Mouse (Mus musculus) hindbrain, embryonic 12.5 days (tissue): ENCODE data around the gene Uba52. TPM values are rescaled to one million over a fixed set of nuclear protein-coding genes. Genes with fewer than 3 reads are reported as not detected.

Source experiments
- ATAC-seq: fragments of 200-750 bp; cut with Nextera tagmentation; 2 replicates; pipeline ENCODE4 v1.8.0; 2017; ENCODE audit warnings: moderate TSS enrichment; ENCODE audit not compliant: low FRiP score
- H3K27ac ChIP-seq: fragments of 300-500 bp; sonication (generic); 2 replicates; pipeline ENCODE4 v1.5.1; 2016; ENCODE audit warnings: mild to moderate bottlenecking
- H3K27me3 ChIP-seq: fragments of 300-500 bp; sonication (generic); 2 replicates; pipeline ENCODE4 v1.6.1; 2016; ENCODE audit warnings: mild to moderate bottlenecking
- H3K36me3 ChIP-seq: fragments of 300-500 bp; sonication (generic); 2 replicates; pipeline ENCODE4 v1.6.1; 2016; ENCODE audit warnings: mild to moderate bottlenecking
- H3K4me1 ChIP-seq: fragments of 300-500 bp; sonication (generic); 2 replicates; pipeline ENCODE4 v1.6.1; 2016
- H3K4me2 ChIP-seq: fragments of 300-500 bp; sonication (generic); replicated peaks from 2 replicates; pipeline ENCODE4 v1.6.1; 2016; ENCODE audit warnings: mild to moderate bottlenecking
- H3K4me3 ChIP-seq: fragments of 300-500 bp; sonication (generic); 2 replicates; pipeline ENCODE4 v1.5.1; 2016; ENCODE audit warnings: mild to moderate bottlenecking
- H3K9ac ChIP-seq: fragments of 300-500 bp; sonication (generic); 2 replicates; pipeline ENCODE4 v1.6.1; 2016; ENCODE audit warnings: mild to moderate bottlenecking, moderate library complexity
- H3K9me3 ChIP-seq: fragments of 300-500 bp; sonication (generic); replicated peaks from 2 replicates; pipeline ENCODE4 v1.6.1; 2016; ENCODE audit warnings: mild to moderate bottlenecking
- WGBS: fragments of 180-500 bp; shearing (Covaris S2); methylation state at CpG from one replicate; pipeline ENCODE4 v1.1.7; 2016; 5-methylcytosine and 5-hydroxymethylcytosine counted together
- polyA plus RNA-seq: library from polyadenylated mRNA; unstranded; fragments of >200 nt; fragmentation: Nextera tagmentation; extraction: Ambion mirVana; gene quantifications from 2 replicates; pipeline ENCODE4 v1.2.1, GENCODE M21; 2016

Uba52 gene
- polyA plus RNA-seq, 1 experiment from 2014 or later: 755 TPM

GRCm38 (mm10) chr8:70541081-70541480 is 30.5 kb upstream of the Uba52 start:
- no peaks in the 10 kb centered on the region for H3K9me3 ChIP-seq
- peaks cover 10% of the 10 kb centered on the region; the same call in 1 of the 2 replicates for H3K36me3 ChIP-seq
- no peak for ATAC-seq
- no peak overlapping the region for H3K27ac ChIP-seq
- no peaks in the 10 kb centered on the region for H3K27me3 ChIP-seq
- H3K4me2 ChIP-seq: peak overlapping the region; percentile 91
- 87% methylated on average over 5 of the region's 5 CpGs for WGBS
- peaks cover 29% of the 10 kb centered on the region for H3K4me1 ChIP-seq
- H3K4me3 ChIP-seq: peak overlapping the region; percentile 77
- H3K9ac ChIP-seq: 0 out of 2 replicates have a peak overlapping the region, but pooled peaks have one; percentile 88

GRCm38 (mm10) chr8:70540507-70541071 is 30.0 kb upstream of the Uba52 start:
- no peaks in the 10 kb centered on the region for H3K27me3 ChIP-seq
- H3K27ac ChIP-seq: no peak overlapping the region
- H3K9me3 ChIP-seq: no peaks in the 10 kb centered on the region
- peak overlapping the region; percentile 91 for H3K4me2 ChIP-seq
- peaks cover 13% of the 10 kb centered on the region for H3K36me3 ChIP-seq
- H3K9ac ChIP-seq: peak overlapping the region; percentile 88
- peak overlapping the region; percentile 77 for H3K4me3 ChIP-seq
- no peak for ATAC-seq
- H3K4me1 ChIP-seq: peaks cover 29% of the 10 kb centered on the region
- WGBS: 49% methylated on average over 7 of the region's 7 CpGs

GRCm38 (mm10) chr8:70540013-70540506 is 29.5 kb upstream of the Uba52 start:
- peak overlapping the region; percentile 91 for H3K4me2 ChIP-seq
- peak overlapping the region; percentile 88 for H3K9ac ChIP-seq
- peaks cover 29% of the 10 kb centered on the region for H3K4me1 ChIP-seq
- no peaks in the 10 kb centered on the region for H3K27me3 ChIP-seq
- 14% methylated on average over 4 of the region's 4 CpGs for WGBS
- ATAC-seq: no peak
- no peaks in the 10 kb centered on the region for H3K9me3 ChIP-seq
- H3K27ac ChIP-seq: peak overlapping the region; percentile 94
- H3K4me3 ChIP-seq: peak overlapping the region; percentile 77
- H3K36me3 ChIP-seq: peaks cover 18% of the 10 kb centered on the region

GRCm38 (mm10) chr8:70539077-70539813 is 28.6 kb upstream of the Uba52 start, which contains the start of gene Ell:
Ell (plus strand) TSS chr8:70539457.
- H3K36me3 ChIP-seq: peaks cover 27% of the 10 kb centered on the region
- 1% methylated on average over 57 of the region's 58 CpGs for WGBS
- no peaks in the 10 kb centered on the region for H3K9me3 ChIP-seq
- peak within 1 kb of the TSS; percentile 88 for H3K9ac ChIP-seq
- H3K27me3 ChIP-seq: no peaks in the 10 kb centered on the region
- H3K27ac ChIP-seq: peak within 1 kb of the TSS; percentile 94
- peak within 1 kb of the TSS; percentile 77 for H3K4me3 ChIP-seq
- H3K4me2 ChIP-seq: peak within 1 kb of the TSS; percentile 91
- H3K4me1 ChIP-seq: peaks cover 28% of the 10 kb centered on the region
- peak; percentile 89 for ATAC-seq

DNA sequence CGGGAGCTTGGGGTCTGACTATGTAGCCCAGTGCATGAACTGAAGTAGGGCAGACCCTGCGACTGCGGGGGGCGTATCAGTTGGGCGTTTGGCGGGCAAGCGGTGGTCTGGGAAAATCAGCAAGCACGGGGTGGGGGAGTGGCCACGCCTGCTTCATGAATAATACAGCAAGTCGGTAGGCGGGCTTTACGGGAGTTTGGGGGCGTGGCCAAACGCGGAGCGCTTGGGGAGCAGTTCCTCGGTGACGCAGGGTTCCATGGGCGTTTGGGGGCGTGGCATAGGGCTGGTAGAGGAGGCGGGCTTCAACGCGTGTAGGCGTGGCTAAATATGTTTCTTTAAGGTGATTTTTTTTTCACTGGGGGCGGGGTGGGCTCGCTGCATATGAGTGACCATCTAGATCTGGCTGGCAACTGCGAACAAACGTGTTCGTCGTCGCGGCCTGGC is 28.1 kb upstream of the Uba52 start:
- Histone ChIP-seq H3K4me3 (peak overlapping the region; percentile 77), H3K27me3 (no peaks in the 10 kb centered on the region), H3K4me2 (peak overlapping the region; percentile 91), H3K4me1 (peaks cover 24% of the 10 kb centered on the region), H3K9ac (peak overlapping the region; percentile 88), H3K9me3 (no peaks in the 10 kb centered on the region), H3K36me3 (peaks cover 33% of the 10 kb centered on the region), H3K27ac (peak overlapping the region; percentile 94)
- peak; percentile 77 for ATAC-seq
- WGBS: under 1% methylated on average over 32 of the region's 32 CpGs

GRCm38 (mm10) chr8:70538024-70538579 is 27.5 kb upstream of the Uba52 start:
- Histone ChIP-seq H3K4me2 (peak overlapping the region; percentile 91), H3K4me1 (peaks cover 24% of the 10 kb centered on the region), H3K27ac (peak overlapping the region; percentile 94), H3K27me3 (no peaks in the 10 kb centered on the region), H3K9ac (0 out of 2 replicates have a peak overlapping the region, but pooled peaks have one; percentile 88), H3K36me3 (peaks cover 38% of the 10 kb centered on the region), H3K9me3 (no peaks in the 10 kb centered on the region), H3K4me3 (peak overlapping the region; percentile 77)
- WGBS: 16% methylated on average over 24 of the region's 24 CpGs
- ATAC-seq: peak; percentile 15; the same call in 1 of the 2 replicates

DNA sequence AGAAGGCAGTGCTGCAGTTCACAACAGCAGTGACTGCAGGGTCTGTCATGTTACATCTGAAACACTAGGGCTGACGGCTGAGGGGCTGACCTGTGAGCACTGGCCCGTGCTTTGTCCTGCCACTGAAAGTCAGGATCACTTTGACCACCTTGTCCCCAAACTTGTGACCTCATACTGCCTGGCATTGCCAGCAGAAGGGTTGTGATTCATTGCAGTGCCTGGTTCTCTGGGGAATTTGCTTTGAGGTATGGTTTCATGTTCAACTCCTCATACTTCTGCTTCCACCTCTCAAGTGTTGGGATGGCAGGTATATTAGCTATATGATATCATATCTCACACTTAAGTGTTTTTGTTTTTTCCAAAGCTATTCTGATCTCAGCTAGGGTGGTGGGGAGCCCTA is 25.1 kb upstream of the Uba52 start:
- WGBS: 82% methylated on average over 2 of the region's 2 CpGs
- no peak overlapping the region for H3K9ac ChIP-seq
- H3K4me3 ChIP-seq: no peak overlapping the region
- H3K36me3 ChIP-seq: peaks cover 62% of the 10 kb centered on the region
- peaks cover 12% of the 10 kb centered on the region for H3K4me1 ChIP-seq
- no peak for ATAC-seq
- no peak overlapping the region for H3K4me2 ChIP-seq
- no peaks in the 10 kb centered on the region for H3K9me3 ChIP-seq
- no peaks in the 10 kb centered on the region for H3K27me3 ChIP-seq
- no peak overlapping the region for H3K27ac ChIP-seq

DNA sequence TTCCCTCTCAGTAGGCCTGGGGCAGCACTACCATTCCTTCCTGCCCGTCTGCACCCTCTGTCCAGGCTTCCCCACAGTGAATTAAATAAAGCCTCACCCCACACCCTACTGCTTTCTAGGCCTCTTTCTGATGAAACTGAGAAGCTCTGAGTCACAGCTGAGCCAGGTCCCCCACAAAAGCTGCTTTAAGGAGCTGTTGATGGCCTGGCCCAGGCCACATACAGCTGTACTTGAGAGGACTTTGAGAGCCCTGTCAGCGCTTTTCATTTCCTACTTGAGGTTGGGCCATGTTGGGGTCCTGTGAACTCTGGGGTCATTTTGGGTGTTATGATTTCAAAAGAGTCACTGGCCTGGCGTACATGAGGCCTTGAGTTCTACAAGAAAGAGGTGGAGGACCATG is 24.6 kb upstream of the Uba52 start:
- Histone ChIP-seq H3K9ac (no peak overlapping the region), H3K36me3 (peaks cover 65% of the 10 kb centered on the region), H3K4me3 (no peak overlapping the region), H3K27me3 (no peaks in the 10 kb centered on the region), H3K4me1 (peaks cover 7% of the 10 kb centered on the region), H3K27ac (no peak overlapping the region), H3K9me3 (no peaks in the 10 kb centered on the region), H3K4me2 (no peak overlapping the region)
- ATAC-seq: no peak
- WGBS: 89% methylated on average over 3 of the region's 3 CpGs

DNA sequence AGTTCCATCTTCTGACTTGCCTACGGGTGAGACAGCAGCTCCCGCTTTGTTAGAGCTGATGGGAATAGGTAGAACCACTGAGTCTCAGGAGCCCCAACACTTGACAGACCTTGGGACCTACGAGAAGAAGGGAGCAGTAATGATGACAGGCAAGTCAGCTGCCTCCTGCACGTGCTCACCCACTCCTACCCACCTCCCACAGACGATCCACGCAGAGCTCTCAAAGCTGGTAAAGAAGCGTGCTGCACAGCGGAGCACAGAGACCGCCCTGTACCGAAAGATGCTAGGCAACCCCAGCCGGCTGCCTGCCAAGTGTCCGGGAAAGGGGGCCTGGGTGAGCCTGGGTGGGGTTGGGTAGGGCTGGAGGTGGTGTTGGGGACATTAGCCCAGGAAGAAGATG is 23.7 kb upstream of the Uba52 start:
- peaks cover 72% of the 10 kb centered on the region for H3K36me3 ChIP-seq
- no peak overlapping the region for H3K9ac ChIP-seq
- H3K27ac ChIP-seq: no peak overlapping the region
- H3K4me3 ChIP-seq: no peak overlapping the region
- no peaks in the 10 kb centered on the region for H3K27me3 ChIP-seq
- H3K4me2 ChIP-seq: no peak overlapping the region
- 96% methylated on average over 12 of the region's 12 CpGs for WGBS
- H3K4me1 ChIP-seq: peaks cover 13% of the 10 kb centered on the region
- no peak for ATAC-seq
- no peaks in the 10 kb centered on the region for H3K9me3 ChIP-seq

DNA sequence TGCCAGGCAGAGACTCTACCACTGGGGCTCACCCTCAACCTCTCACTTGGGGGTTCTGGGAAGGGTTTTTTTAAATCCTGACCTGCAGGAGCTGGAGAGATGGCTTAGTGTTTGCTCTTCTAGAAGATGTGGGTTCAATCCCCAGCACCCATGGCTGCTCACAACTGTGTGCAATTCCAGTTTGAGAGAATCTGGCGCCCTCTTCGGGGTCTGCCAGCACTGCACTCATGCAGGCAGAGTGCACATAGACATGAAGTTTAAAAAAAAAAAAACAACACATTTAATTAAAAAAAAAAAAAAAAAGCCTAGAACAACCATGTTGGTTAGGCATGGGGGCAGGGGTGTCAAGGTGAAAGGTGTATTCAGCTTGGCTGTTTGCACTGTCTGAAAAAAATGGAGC is 19.7 kb upstream of the Uba52 start:
- Histone ChIP-seq H3K27ac (no peak overlapping the region), H3K9me3 (no peaks in the 10 kb centered on the region), H3K4me1 (peaks cover 28% of the 10 kb centered on the region), H3K9ac (no peak overlapping the region), H3K4me3 (no peak overlapping the region), H3K4me2 (no peak overlapping the region), H3K27me3 (no peaks in the 10 kb centered on the region), H3K36me3 (peaks cover 56% of the 10 kb centered on the region)
- no peak for ATAC-seq
- WGBS: 88% methylated on average over 2 of the region's 2 CpGs

DNA sequence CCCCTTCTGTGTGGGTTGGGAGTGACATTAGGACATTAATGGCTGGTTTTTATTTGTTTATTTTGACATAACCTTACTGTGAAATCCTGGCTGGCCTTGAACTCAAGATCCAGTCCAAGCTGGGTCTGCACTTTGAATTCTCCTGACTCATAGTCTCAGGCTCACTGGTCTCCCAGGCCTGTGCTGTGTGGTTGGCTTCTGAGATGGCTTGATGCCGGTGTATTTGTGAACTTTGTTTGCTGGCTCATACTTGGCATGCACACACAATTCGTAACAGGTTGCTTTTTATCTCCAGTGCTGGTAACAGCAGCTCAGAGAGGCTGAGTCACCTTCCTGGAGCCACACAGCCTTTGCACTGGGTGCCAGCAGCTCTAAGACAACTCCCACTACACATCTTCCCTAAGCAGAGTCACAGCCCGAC is 19.1 kb upstream of the Uba52 start:
- Histone ChIP-seq H3K9ac (no peak overlapping the region; the same call in 1 of the 2 replicates), H3K4me1 (peaks cover 28% of the 10 kb centered on the region), H3K4me3 (no peak overlapping the region), H3K27me3 (no peaks in the 10 kb centered on the region), H3K9me3 (no peaks in the 10 kb centered on the region), H3K27ac (no peak overlapping the region), H3K4me2 (no peak overlapping the region), H3K36me3 (peaks cover 51% of the 10 kb centered on the region)
- ATAC-seq: no peak
- WGBS: 97% methylated on average over 3 of the region's 3 CpGs

- Histone ChIP-seq H3K27ac (no peak overlapping the region), H3K36me3 (peaks cover 46% of the 10 kb centered on the region), H3K27me3 (no peaks in the 10 kb centered on the region), H3K4me2 (no peak overlapping the region), H3K9ac (no peak overlapping the region; the same call in 1 of the 2 replicates), H3K4me1 (peaks cover 28% of the 10 kb centered on the region), H3K9me3 (no peaks in the 10 kb centered on the region), H3K4me3 (no peak overlapping the region)
- whole genome bisulfite sequencing: 89% methylated on average over 5 of the region's 5 CpGs
- ATAC-seq: no peak
These were observed 18.7 kb upstream of the Uba52 start for GRCm38 (mm10) chr8:70529299-70529698.
